Mouse (Mus musculus): ENCODE results near the gene Hist1h2bf. TPM values are rescaled to one million over a fixed set of nuclear protein-coding genes. Genes with fewer than 3 reads are reported as not detected.
"Not testable (repeated sequence)": the region's sequence is repeated elsewhere in the genome, so short reads cannot be mapped to it uniquely, and the experiment has no call there.

The Hist1h2bf gene
- polyA plus RNA-seq, 1 experiment, result 1.6 TPM

DNA sequence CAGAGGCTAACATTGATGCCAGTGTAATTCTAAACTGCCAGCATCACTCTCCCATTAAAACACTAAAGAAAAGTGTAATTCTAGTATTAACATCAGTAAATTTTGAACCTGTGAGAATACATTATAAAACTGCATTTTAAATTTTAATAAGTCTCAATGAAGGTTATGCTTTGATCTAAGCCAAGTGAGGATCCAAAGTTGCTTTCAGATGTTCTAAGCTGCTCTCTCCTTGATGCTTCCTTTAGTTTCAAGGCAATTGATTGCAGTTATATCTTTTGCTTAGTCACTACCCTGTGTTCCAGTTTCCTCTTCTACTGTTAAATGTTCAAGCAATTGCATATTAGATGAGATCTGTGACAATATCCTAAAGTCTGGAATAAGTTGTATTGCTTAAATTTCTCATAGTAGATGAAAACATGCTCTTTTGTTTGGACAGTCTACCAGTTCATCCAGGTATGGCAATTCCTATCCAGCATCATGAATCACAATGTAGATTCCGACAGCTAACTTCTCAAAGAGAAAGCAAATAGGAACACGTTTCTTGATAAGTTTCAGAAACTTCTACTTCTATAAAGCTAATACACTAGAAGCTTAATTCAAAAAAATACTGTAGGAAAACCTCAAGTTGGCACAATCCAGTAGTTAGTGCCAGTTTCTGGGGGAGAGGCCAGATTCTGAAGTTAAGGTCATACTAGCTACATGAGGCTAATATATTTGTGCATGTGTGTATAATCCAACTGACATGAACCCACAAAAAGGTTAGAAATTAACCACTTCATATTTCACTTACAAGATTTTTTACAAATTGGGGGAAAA, 1.6 kb downstream of the Hist1h2bf start:
- DNase-seq (ENCODE audit: extremely low spot score in 1 of 2, low spot score in 1 of 2), result no peak

GRCm38 (mm10) chr13:23571504-23572217, 2.3 kb downstream of the Hist1h2bf start:
- not testable (repeated sequence) for DNase-seq (ENCODE audit: extremely low spot score in 1 of 2, low spot score in 1 of 2)

- peak; percentile 83 to 93 for DNase-seq (ENCODE audit: extremely low spot score in 1 of 2, low spot score in 1 of 2)
Observed at GRCm38 (mm10) chr13:23571022-23571503, 2.9 kb downstream of the Hist1h2bf start, which contains the start of the genes Hist1h2ae and Hist1h2bg. Gene Hist1h2ae, minus strand, starts transcription at chr13:23571220. Gene Hist1h2bg, plus strand, starts transcription at chr13:23571396.

DNA sequence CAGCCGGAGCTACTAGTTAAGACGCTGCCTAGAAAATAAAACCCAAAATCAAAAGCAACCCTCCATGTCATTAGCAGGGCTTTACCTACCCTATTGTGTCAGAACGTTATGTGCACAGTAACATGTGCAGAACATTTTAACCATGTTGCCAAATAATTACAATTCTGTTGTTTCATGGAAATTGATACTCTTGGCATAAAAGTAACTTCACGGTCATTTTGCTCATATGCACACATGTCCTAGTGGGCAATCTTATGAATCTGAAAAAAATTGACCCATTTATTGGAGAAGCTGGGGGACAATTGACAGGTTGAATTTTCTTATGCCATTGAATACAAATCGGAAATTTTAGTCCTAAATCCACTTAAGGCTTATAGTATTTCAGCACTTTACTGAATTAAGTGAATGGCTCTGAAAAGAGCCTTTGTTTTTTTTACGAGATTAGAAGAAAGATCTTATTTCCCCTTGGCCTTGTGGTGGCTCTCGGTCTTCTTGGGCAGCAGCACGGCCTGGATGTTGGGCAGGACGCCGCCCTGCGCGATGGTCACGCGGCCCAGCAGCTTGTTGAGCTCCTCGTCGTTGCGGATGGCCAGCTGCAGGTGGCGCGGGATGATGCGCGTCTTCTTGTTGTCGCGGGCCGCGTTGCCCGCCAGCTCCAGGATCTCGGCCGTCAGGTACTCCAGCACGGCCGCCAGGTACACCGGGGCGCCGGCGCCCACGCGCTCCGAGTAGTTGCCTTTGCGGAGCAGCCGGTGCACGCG, 3.6 kb downstream of the Hist1h2bf start:
- not testable (repeated sequence) for DNase-seq (ENCODE audit: extremely low spot score in 1 of 2, low spot score in 1 of 2)

DNA sequence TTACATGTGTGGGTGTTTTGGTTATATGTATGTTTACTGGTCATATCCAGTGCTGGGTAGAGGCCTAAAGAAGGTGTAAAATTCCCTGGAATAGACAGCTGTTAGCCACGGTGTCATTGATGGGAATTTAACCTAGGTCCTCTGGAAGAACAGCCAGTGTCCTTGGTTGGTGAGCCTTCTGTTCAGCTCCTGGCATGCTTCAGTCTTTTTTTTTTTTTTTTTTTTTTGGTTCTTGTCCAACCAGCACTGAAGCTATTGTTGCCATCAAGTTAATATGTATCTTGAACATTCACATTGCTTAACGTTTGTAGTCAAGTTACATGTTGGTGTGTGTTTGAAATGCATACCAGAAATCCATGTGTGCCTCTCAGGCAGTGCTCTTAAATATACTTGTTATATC, 9.5 kb downstream of the Hist1h2bf start:
- no peak for DNase-seq (ENCODE audit: extremely low spot score in 1 of 2, low spot score in 1 of 2)

DNA sequence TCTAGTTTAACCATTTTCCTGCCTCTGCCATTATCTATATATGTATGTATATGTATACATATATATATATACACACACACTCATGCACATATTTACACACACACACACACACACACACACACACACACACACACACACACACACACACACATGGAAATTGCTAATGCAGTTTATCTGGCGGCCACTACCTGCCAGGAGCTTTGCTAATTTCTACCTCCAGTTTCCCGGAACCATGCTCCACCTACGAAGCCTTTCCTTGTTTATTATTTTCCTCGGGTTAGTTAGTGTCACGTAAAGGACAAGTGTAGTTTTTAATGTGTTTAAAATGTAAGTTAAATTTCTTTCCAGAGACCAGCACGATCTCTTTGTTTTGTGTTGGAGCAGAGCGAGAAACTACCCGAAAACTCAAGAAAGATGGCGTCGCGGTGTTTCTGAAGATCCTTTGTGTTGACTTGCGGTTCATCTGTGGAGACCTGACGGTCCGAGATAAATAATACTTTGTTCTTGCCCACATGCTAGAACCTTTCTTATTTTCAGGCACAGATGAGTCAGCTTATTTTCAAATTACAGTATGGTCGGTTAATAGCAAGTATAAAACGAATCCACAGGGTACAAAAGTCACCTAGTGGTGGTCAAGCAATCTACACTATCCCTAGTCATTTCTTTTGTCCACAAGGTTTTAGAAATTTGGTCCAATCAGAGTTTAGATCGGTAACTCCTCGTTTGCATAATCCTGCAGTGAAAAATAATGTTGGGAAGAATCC, 11.1 kb downstream of the Hist1h2bf start:
- peak in 1 of 2 experiments; percentile 74 for DNase-seq (ENCODE audit: extremely low spot score in 1 of 2, low spot score in 1 of 2)

- DNase-seq (ENCODE audit: extremely low spot score in 1 of 2, low spot score in 1 of 2), result peak; percentile 94 to 98
Observed at GRCm38 (mm10) chr13:23561883-23562659, 11.9 kb downstream of the Hist1h2bf start, which contains the start of gene Hist1h3e. Gene Hist1h3e, minus strand, starts transcription at chr13:23562369.

DNA sequence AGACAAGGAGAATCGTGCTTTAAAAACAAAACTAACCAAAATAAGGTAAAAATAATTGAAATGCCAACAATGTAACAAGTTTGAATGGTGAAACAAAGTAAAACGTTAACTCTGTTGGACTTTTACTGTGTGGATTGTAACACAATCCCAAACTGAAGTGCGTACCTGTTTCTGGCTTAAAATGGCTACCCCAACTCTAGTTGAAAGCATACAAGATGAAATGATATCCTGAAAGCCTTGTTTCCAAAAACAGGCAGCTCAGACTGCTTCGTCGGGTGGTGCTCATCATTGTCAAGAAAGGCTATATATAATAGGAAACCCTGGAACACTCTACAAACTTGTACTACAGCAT, 12.5 kb downstream of the Hist1h2bf start:
- DNase-seq (ENCODE audit: extremely low spot score in 1 of 2, low spot score in 1 of 2), result not testable (repeated sequence)

DNA sequence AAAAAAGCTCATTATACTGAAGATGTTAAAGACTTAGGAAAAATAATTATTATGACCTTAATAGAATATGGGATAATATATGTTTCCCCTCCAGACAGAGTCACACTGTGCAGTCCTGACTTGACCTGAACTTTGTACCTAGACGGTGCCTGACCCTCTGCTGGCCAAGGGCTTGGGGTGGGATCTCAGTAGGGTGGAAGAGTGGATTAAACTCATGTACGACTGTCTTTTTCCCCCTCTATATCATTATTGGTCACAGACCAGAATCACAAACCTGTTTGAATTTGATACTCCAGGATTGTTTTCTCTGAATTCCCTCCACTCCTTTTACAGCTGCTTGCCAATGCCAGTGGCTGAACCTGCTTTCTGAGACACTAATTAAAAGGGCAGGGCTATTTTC, 13.3 kb downstream of the Hist1h2bf start:
- DNase-seq (ENCODE audit: extremely low spot score in 1 of 2, low spot score in 1 of 2), result not testable (repeated sequence)

DNA sequence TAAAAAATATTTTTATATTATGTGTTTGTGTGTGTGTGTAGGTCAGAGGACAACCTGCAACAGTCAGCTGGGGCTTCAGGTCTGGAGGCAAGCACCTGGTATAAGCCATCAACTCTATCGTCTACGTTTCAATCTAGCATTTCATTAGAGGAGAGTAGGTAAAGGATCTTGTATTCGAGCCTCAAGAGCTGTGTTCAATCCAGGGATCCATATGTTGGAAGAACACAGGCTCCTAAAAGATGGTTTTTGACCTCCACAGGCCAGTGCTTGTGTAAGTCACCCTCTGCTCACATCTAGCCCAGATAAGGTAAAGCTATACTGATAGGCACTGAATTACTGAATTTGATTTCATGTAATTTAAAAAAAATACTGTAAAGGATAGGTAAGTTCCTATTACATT, 17.1 kb downstream of the Hist1h2bf start:
- no peak for DNase-seq (ENCODE audit: extremely low spot score in 1 of 2, low spot score in 1 of 2)

DNA sequence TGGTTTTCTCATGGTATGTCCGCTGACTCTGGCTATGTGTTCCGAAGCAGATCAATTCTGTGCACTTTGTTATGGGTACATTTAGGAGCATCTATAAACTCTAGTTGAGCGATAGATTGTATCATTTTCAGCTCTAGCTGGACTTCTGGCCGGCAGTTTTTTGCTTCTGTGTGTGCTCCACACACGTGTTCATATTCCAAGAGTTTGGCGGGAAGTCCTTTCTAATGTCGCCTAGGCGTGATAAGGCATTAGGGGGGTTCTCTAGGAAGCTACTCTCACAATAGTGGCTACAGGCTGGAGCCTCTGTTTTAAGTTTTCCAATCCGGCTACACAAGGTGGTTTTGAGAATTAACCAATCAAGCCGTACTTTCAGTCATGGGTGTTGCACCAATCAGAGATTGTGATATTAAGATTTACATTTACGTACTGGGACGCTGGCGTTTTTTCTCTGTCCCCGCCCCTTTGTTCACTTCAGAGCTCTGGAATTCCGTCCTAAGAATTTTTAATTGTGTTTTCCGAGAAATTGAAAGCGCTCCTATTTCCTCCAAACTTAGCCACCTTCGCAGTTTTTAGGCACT, 18.1 kb downstream of the Hist1h2bf start:
- DNase-seq (ENCODE audit: extremely low spot score in 1 of 2, low spot score in 1 of 2), result peak; percentile 82 to 90

GRCm38 (mm10) chr13:23554925-23555838, 18.8 kb downstream of the Hist1h2bf start:
- DNase-seq (ENCODE audit: extremely low spot score in 1 of 2, low spot score in 1 of 2), result peak; percentile 69 to 88

DNA sequence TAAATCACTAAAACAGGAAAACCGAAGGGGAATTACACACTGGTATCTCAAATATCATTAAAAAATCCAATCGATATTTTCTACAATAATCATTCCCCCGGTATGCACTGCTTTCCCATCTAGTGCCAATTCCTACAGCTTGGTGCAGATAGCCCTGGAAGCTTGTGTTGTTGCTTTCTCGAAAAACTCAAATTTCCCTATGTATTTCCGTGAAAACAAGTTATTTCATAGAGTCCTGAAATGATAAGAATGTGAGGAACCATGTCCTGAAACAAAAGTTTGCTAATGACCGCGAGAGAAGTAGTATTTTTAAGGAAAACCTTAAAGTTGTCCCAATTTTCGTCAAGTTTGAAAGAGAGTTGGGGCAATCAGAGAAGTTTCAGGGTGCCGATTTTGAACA, 19.6 kb downstream of the Hist1h2bf start:
- DNase-seq (ENCODE audit: extremely low spot score in 1 of 2, low spot score in 1 of 2), result no peak

- no peak for DNase-seq (ENCODE audit: extremely low spot score in 1 of 2, low spot score in 1 of 2)
Observed at GRCm38 (mm10) chr13:23552962-23553361, 21.0 kb downstream of the Hist1h2bf start, which contains the start of gene Hist1h1d. Gene Hist1h1d, plus strand, starts transcription at chr13:23553262.

- DNase-seq (ENCODE audit: extremely low spot score in 1 of 2, low spot score in 1 of 2), result no peak
Observed at GRCm38 (mm10) chr13:23551931-23552914, 21.8 kb downstream of the Hist1h2bf start.

GRCm38 (mm10) chr13:23551146-23551834, 22.7 kb downstream of the Hist1h2bf start, which contains the start of gene Hist1h4f:
Gene Hist1h4f, minus strand, starts transcription at chr13:23551648.
- DNase-seq (ENCODE audit: extremely low spot score in 1 of 2, low spot score in 1 of 2), result peak; percentile 93 to 96
